Mouse (Mus musculus) spleen, adult 2 months (tissue): Measurements from ENCODE around the gene Gfpt2. TPM values are rescaled to one million over a fixed set of nuclear protein-coding genes. Genes with fewer than 3 reads are reported as not detected.

Experiments used
- DNase-seq, 2 experiments: peaks; one replicate each; pipeline versions ENCODE4 v3.0.0 to v3.0.0-alpha.2; 2012 to 2021; ENCODE audit warnings: low spot score in 2 of 2, low read depth in 1 of 2
- H3K27ac ChIP-seq: fragments of 200-500 bp; 2 replicates; pipeline ENCODE4 v1.5.1; 2012; ENCODE audit warnings: low read length, inconsistent platforms; ENCODE audit not compliant: insufficient read depth
- H3K27me3 ChIP-seq: fragments of 200-500 bp; 2 replicates; pipeline ENCODE4 v1.6.1; 2012; ENCODE audit warnings: mild to moderate bottlenecking, moderate library complexity, low read length, inconsistent platforms; ENCODE audit not compliant: control insufficient read depth, insufficient read depth
- H3K36me3 ChIP-seq: fragments of 200-500 bp; 2 replicates; pipeline ENCODE4 v1.6.1; 2012; ENCODE audit warnings: mild to moderate bottlenecking, low read length, inconsistent platforms; ENCODE audit not compliant: control insufficient read depth, insufficient read depth
- H3K4me1 ChIP-seq: fragments of 200-500 bp; 2 replicates; pipeline ENCODE4 v1.6.1; 2011; ENCODE audit warnings: inconsistent platforms; ENCODE audit not compliant: control insufficient read depth, insufficient read depth, insufficient read length
- H3K4me3 ChIP-seq: fragments of 200-500 bp; 2 replicates; pipeline ENCODE4 v1.5.1; 2011; ENCODE audit warnings: mild to moderate bottlenecking, inconsistent platforms; ENCODE audit not compliant: insufficient read depth, insufficient read length; ENCODE audit errors: extremely low read depth
- CTCF ChIP-seq: fragments of 200-500 bp; IDR thresholded peaks from 2 replicates; pipeline ENCODE4 v1.5.1; 2011; ENCODE audit warnings: mild to moderate bottlenecking, inconsistent platforms; ENCODE audit not compliant: insufficient read depth, insufficient read length, insufficient replicate concordance; ENCODE audit errors: extremely low read depth
- POLR2A ChIP-seq: fragments of 200-500 bp; IDR thresholded peaks from 2 replicates; pipeline ENCODE4 v1.6.1; 2011; ENCODE audit warnings: low read depth, low read length, inconsistent platforms
- whole genome bisulfite sequencing: fragments of 180-500 bp; shearing (Covaris S2); methylation state at CpG from one replicate; pipeline ENCODE4 v1.1.7; 2018; 5-methylcytosine and 5-hydroxymethylcytosine counted together
- polyA plus RNA-seq: library from polyadenylated mRNA; depleted of rRNA; stranded (reverse); fragments of >200 nt; gene quantifications from 2 replicates; pipeline ENCODE4 v1.2.3, GENCODE M21; 2012

Gene Gfpt2
- polyA plus RNA-seq, 1 experiment = 0.56 TPM

DNA sequence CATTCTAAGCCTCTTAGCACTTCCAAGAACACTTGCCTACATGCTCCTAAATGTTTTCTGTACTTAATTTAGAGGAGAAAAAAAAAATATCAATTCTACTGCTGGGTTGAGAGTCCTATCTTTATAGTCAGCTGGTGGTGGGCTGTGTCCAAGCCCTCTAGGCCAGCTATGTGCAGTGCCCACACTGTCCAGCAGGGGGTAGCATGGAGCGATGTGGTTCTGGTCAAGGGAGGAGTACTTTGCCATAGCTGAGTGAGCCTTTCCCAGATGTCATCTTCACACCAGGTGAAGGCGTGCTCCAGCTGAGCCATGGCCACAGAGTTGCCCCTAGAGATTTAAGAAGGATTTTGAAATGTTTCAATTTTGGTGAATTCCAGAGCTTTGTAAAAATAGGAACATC is 30.9 kb downstream of the Gfpt2 start:
- Histone ChIP-seq H3K27me3 (no peaks in the 10 kb centered on the region), H3K4me3 (no peak overlapping the region), H3K27ac (no peak overlapping the region), H3K36me3 (no peaks in the 10 kb centered on the region), H3K4me1 (no peaks in the 10 kb centered on the region)
- DNase-seq = peak in 1 of 2 experiments; percentile 71
- TF ChIP-seq CTCF (peak; percentile 93; the same call in 1 of the 2 replicates), POLR2A (no peak)
- 24% methylated on average over 2 of the region's 2 CpGs for WGBS

DNA sequence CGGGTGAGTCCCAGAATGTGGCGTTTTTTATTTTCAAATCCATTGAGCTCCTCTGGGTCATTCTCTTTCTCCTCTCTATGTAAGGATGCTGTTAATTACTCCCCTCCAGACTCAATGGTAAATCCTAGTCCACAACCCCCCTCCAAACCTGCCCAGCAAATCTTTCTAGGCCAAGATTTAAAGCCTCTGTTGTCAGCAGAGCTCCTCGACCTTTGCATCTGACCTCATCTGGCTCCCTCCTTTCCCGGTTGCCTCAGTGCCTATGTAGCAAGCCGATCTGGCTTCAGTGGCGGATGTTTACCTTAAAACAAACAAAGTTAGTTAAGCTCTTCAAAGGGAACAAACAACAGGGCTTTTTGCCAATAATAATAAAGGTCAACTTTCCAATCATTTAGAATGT is 33.3 kb downstream of the Gfpt2 start:
- TF ChIP-seq CTCF (no peak), POLR2A (no peak)
- Histone ChIP-seq H3K4me3 (no peak overlapping the region), H3K27me3 (no peaks in the 10 kb centered on the region), H3K27ac (no peak overlapping the region), H3K4me1 (no peaks in the 10 kb centered on the region), H3K36me3 (no peaks in the 10 kb centered on the region)
- no peak for DNase-seq
- 83% methylated on average over 6 of the region's 6 CpGs for WGBS

DNA sequence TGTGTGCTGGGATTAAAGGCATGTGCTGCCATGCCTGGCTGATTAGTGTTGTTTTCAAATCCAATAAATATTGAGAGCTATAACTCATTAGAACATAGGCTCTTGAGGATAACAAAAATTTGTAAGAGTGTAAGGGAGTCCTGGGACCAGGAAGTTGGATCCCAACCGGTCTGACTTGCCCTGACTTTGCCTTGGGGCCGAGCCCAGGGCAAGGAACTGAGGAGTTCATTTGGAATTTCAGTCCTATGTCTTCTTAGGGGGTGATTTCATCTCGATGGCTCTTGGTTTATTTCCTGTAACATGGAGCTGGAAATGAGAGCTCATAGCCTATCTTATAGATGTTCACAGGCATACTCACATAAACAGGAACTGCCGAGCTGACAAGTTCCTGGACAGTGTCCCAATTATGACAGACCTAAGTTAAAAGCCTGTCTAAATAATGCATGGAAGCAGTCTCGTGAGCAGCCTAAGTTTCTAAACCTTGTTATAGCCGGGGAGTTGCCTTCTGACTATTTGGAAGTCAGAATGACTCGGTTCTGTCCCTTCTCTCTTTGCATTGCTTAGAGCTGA is 35.3 kb downstream of the Gfpt2 start:
- Histone ChIP-seq H3K27ac (no peak overlapping the region), H3K36me3 (no peaks in the 10 kb centered on the region), H3K27me3 (no peaks in the 10 kb centered on the region), H3K4me1 (no peaks in the 10 kb centered on the region), H3K4me3 (no peak overlapping the region)
- TF ChIP-seq CTCF (no peak), POLR2A (no peak)
- no peak for DNase-seq
- WGBS = 75% methylated on average over 7 of the region's 7 CpGs

DNA sequence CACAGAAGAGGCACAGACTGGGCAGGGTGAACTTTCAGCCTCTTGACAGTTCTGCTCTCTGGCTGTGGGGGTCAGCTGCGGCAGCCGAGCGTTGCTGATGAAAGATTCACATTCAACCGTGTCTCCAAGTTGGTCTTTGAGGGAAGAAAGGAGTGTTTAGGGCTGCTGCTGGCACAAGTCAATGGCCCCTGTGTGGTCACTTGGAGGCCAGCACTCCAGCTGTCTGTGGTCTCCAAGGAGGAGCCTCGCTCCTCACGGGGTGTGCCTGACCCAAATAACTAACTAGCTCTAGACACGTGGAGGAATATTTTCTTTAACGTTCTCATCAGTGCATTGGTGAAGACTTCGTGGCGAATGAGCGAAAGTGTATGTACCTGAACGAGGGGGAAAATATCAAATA is 38.0 kb downstream of the Gfpt2 start:
- H3K27me3 ChIP-seq = no peaks in the 10 kb centered on the region
- no peak overlapping the region for H3K4me3 ChIP-seq
- H3K36me3 ChIP-seq = no peaks in the 10 kb centered on the region
- H3K27ac ChIP-seq = no peak overlapping the region
- 91% methylated on average over 12 of the region's 12 CpGs for WGBS
- TF ChIP-seq CTCF = no peak
- TF ChIP-seq POLR2A = no peak
- H3K4me1 ChIP-seq = no peaks in the 10 kb centered on the region
- no peak for DNase-seq

DNA sequence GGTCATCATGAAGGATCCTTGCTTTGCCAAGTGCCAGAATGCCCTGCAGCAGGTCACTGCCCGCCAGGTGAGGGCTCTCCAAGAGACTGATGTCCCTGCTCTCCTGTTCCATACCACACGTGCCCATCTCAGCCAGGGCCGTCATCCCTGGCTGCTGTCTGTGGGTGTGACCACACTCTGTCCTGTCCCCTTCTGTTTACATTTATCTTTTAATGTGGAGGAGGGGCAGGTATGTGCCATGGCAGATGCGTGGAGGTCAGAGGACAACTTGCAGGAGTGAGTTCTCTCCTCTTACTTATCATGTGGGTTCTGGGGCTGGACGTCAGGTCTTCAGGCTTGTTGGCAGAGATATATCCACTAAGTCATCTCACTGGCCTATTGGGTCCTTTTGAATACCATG is 39.0 kb downstream of the Gfpt2 start:
- no peaks in the 10 kb centered on the region for H3K36me3 ChIP-seq
- H3K27me3 ChIP-seq = no peaks in the 10 kb centered on the region
- no peaks in the 10 kb centered on the region for H3K4me1 ChIP-seq
- WGBS = 83% methylated on average over 5 of the region's 5 CpGs
- TF ChIP-seq CTCF = no peak
- no peak for TF ChIP-seq POLR2A
- no peak overlapping the region for H3K4me3 ChIP-seq
- no peak overlapping the region for H3K27ac ChIP-seq
- no peak for DNase-seq

DNA sequence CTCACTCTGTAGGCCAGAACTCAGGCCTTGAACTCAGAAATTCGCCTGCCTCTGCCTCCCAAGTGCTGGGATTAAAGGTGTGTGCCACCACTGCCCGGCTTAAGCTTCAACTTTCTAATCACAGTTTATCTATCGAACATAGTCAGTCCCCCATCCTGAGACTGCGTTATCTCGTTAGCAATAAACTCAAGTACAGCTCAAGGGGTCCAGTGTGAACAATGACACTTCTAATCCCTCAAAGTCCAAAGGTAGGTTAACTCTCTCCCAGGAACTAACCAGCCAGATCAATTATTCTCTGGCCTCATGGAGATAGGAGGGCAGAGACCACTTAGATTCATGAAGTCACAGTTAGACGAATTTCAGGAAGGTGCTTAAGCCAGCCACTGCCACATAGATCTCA is 40.3 kb downstream of the Gfpt2 start:
- 87% methylated on average over 6 of the region's 6 CpGs for WGBS

DNA sequence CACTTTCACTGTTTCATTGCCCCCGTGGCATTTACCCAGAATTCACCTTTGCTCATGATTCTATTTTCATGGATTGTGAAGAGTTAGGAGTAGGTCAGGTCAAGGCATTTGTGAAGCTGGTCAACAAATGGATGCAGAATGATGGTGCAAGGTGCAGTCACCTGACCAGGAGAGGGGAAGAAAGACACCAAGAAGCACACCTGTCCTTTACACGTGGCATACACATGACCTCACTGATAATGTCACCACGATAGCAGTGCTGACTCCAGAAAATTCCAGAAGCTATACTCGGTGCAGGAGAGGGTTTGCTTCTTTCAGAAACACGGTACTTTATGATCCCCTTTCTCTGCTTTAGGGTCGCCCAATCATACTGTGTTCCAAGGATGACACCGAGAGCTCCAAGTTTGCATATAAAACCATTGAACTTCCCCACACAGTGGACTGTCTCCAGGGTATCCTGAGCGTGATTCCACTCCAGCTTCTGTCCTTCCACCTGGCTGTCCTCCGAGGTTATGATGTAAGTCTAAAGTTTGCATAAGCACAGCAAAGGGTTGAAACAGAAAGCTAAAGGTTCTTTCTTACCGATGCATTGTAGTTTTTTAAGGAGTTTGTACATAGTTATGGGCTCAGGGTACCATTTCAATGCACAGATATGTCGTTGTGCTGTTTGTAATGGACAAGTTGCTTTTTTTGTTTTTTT is 41.4 kb downstream of the Gfpt2 start:
- H3K4me3 ChIP-seq = no peak overlapping the region
- H3K27me3 ChIP-seq = no peaks in the 10 kb centered on the region
- no peak overlapping the region for H3K27ac ChIP-seq
- 90% methylated on average over 11 of the region's 11 CpGs for WGBS
- H3K4me1 ChIP-seq = no peaks in the 10 kb centered on the region
- no peak for DNase-seq
- no peaks in the 10 kb centered on the region for H3K36me3 ChIP-seq
- no peak for TF ChIP-seq POLR2A
- no peak for TF ChIP-seq CTCF

More for the DNA sequence above, 40.3 kb downstream of the Gfpt2 start:
- Histone ChIP-seq H3K27me3 (no peaks in the 10 kb centered on the region), H3K36me3 (no peaks in the 10 kb centered on the region), H3K4me1 (no peaks in the 10 kb centered on the region), H3K27ac (no peak overlapping the region), H3K4me3 (no peak overlapping the region)
- TF ChIP-seq POLR2A (no peak), CTCF (no peak)
- no peak for DNase-seq
